Mouse (Mus musculus) limb, embryonic 14.5 days (tissue): ENCODE data around the gene Krt6b. TPM values are rescaled to one million over a fixed set of nuclear protein-coding genes. Genes with fewer than 3 reads are reported as not detected.

Experiments
- ATAC-seq: fragments of 200-750 bp; cut with Nextera tagmentation; 2 replicates; pipeline ENCODE4 v1.8.0; 2017; ENCODE audit warnings: low read depth, moderate number of reproducible peaks, moderate TSS enrichment; ENCODE audit not compliant: low FRiP score
- DNase-seq: peaks from one replicate; pipeline ENCODE4 v3.0.0-alpha.2; 2015; ENCODE audit warnings: low spot score
- H3K27ac ChIP-seq: fragments of 300-500 bp; sonication (generic); replicated peaks from 2 replicates; pipeline ENCODE4 v1.5.1; 2014; ENCODE audit warnings: low read depth, mild to moderate bottlenecking, low read length, moderate library complexity, mixed read lengths
- H3K27me3 ChIP-seq: fragments of 300-500 bp; sonication (generic); 2 replicates; pipeline ENCODE4 v1.6.1; 2014; ENCODE audit warnings: low read length, mixed read lengths; ENCODE audit not compliant: control insufficient read depth, insufficient read depth
- H3K36me3 ChIP-seq: fragments of 300-500 bp; sonication (generic); 2 replicates; pipeline ENCODE4 v1.6.1; 2014; ENCODE audit warnings: mild to moderate bottlenecking, low read length, moderate library complexity, mixed read lengths; ENCODE audit not compliant: control insufficient read depth, insufficient read depth
- H3K4me1 ChIP-seq: fragments of 300-500 bp; sonication (generic); 2 replicates; pipeline ENCODE4 v1.6.1; 2014; ENCODE audit warnings: antibody characterized with exemption, low read length, mixed read lengths; ENCODE audit not compliant: control insufficient read depth, insufficient read depth
- H3K4me2 ChIP-seq: fragments of 300-500 bp; sonication (generic); replicated peaks from 2 replicates; pipeline ENCODE4 v1.6.1; 2014; ENCODE audit warnings: low read depth, mild to moderate bottlenecking, low read length, moderate library complexity; ENCODE audit not compliant: severe bottlenecking
- H3K4me3 ChIP-seq: fragments of 300-500 bp; sonication (generic); replicated peaks from 2 replicates; pipeline ENCODE4 v1.5.1; 2014; ENCODE audit warnings: low read length
- H3K9ac ChIP-seq: fragments of 300-500 bp; sonication (generic); 2 replicates; pipeline ENCODE4 v1.6.1; 2014; ENCODE audit warnings: mild to moderate bottlenecking, low read depth, low read length, moderate library complexity; ENCODE audit not compliant: severe bottlenecking
- H3K9me3 ChIP-seq: fragments of 300-500 bp; sonication (generic); 2 replicates; pipeline ENCODE4 v1.6.1; 2016; ENCODE audit warnings: low read length; ENCODE audit not compliant: control insufficient read depth
- POLR2A ChIP-seq: fragments of 200-500 bp; IDR thresholded peaks from 2 replicates; pipeline ENCODE4 v1.8.0; 2012; ENCODE audit warnings: inconsistent platforms, mild to moderate bottlenecking, moderate library complexity, borderline replicate concordance; ENCODE audit not compliant: insufficient read depth, insufficient read length; ENCODE audit errors: extremely low read depth
- WGBS: fragments of 180-500 bp; shearing (Covaris S2); extraction: QIAGEN DNeasy Blood & Tissue Kit; methylation state at CpG from one replicate; pipeline ENCODE4 v1.1.7; 2014; 5-methylcytosine and 5-hydroxymethylcytosine counted together
- microRNA-seq: library from miRNA; unstranded; fragments of <30 nt; microRNA quantifications from one replicate; pipeline ENCODE4, GENCODE M21; 2016
- polyA plus RNA-seq, 2 experiments: library from polyadenylated mRNA; depleted of rRNA in 1 of 2; stranded (reverse) in 1 of 2; unstranded in 1 of 2; fragments of >200 nt; fragmentation: Nextera tagmentation in 1 of 2; extraction: Ambion mirVana in 1 of 2; gene quantifications; 2 replicates each; pipeline versions ENCODE4 v1.2.1 to v1.2.3; 2012 to 2014

The Krt6b gene
- polyA plus RNA-seq, 2 experiments = not detected

DNA sequence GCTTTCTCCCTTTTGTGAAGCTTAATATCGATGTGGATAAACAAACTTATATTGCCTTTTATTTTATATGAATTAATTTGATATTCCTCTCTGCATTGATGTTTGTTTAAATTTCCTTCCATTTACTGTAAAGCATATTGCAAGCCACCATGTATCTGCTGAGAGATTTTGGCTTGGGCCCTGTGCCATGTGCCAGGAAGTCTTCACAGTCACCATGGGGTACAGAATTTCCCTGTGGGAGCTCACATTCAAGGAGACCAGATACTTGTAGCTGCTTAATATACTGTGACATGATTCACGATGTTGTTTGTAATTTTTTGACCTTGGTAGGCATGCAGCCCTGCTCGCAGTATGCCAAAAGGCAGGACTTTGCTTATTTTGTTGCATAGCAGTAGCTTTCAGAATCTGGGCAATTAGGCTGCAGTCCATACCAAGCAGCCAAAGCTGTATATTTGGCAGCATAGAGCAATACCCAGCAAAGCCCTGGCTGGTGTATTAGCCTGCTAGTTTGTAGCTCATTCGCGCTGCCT, 27.3 kb downstream of the Krt6b start:
- H3K4me2 ChIP-seq = no peak overlapping the region
- H3K4me3 ChIP-seq = no peak overlapping the region
- no peaks in the 10 kb centered on the region for H3K4me1 ChIP-seq
- H3K9me3 ChIP-seq = no peaks in the 10 kb centered on the region
- H3K27ac ChIP-seq = no peak overlapping the region
- H3K9ac ChIP-seq = no peak overlapping the region
- H3K27me3 ChIP-seq = no peaks in the 10 kb centered on the region
- no peak for TF ChIP-seq POLR2A
- H3K36me3 ChIP-seq = no peaks in the 10 kb centered on the region
- no peak for DNase-seq
- no peak for ATAC-seq
- 89% methylated on average over 5 of the region's 5 CpGs for WGBS

DNA sequence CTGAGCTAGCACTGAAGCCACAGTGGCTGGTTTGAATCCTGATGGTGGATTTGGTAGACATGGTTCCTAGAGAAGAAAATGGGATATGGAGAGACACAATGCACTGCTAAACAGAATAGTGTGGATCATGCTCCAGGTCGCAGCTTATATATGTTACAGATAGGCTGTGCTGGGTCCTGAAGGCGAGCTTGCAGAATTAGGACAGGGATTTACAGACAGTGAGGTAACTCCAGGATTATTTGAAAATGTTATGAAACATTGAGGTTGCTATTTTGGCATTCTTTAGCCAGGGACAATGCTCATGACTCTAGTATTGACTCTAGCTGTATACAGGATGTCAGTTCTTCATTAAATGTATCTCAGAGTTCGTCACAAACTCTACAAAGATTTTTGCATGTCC, 32.8 kb downstream of the Krt6b start, which contains the start of gene Gm5478:
Gm5478 (minus strand) TSS at position 101 of the 400 bp plus-strand sequence.
- no peak for TF ChIP-seq POLR2A
- Histone ChIP-seq H3K36me3 (no peaks in the 10 kb centered on the region), H3K4me2 (no peak within 1 kb of the TSS), H3K27me3 (no peaks in the 10 kb centered on the region), H3K4me1 (no peaks in the 10 kb centered on the region), H3K4me3 (no peak within 1 kb of the TSS), H3K9ac (no peak within 1 kb of the TSS), H3K27ac (no peak within 1 kb of the TSS), H3K9me3 (no peaks in the 10 kb centered on the region)
- 79% methylated on average over 3 of the region's 3 CpGs for WGBS
- ATAC-seq (no peak), DNase-seq (no peak)

DNA sequence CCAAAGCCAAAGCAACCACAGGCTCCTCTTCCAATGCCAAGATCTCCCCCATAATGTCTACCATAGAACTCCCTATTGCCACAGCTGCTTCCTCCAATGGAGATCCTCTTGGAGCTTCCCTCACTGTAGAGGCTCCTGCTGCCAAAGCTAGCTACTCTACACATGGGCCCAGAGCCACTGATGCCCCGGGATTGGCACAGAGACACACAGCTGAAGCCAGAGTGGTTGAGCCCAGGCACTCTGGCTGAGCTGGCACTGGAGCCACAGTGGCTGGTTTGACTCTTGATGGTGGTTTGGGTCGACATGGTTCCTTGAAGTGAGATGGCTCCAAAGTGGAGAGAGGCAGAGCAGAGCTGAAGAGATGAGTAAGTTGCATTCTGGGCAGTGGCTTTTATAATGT, 52.2 kb downstream of the Krt6b start, which contains the start of gene Gm5414:
Gm5414 (minus strand) TSS at position 305 of the 400 bp plus-strand sequence.
- ATAC-seq = no peak
- Histone ChIP-seq H3K4me2 (no peak within 1 kb of the TSS), H3K4me1 (no peaks in the 10 kb centered on the region), H3K36me3 (no peaks in the 10 kb centered on the region), H3K9me3 (no peaks in the 10 kb centered on the region), H3K27me3 (no peaks in the 10 kb centered on the region), H3K9ac (no peak within 1 kb of the TSS), H3K27ac (no peak within 1 kb of the TSS), H3K4me3 (no peak within 1 kb of the TSS)
- WGBS = 67% methylated on average over 2 of the region's 2 CpGs
- DNase-seq = no peak
- TF ChIP-seq POLR2A = no peak

Small RNA genes within 50 kb of the gene (microRNA-seq; reads per million reads assigned to microRNA genes)
- gene Gm44323 (not detected), gene Gm44342 (not detected), gene Gm44383 (not detected), gene Gm44479 (not detected)

Other genes with a start within 250 kb of the Krt6b start
- 0.73 and 1.5 TPM in 2 replicates for gene Krt87, start 241.5 kb downstream of the Krt6b start, polyA plus RNA-seq (2012; rRNA removed)
- gene Krt87, start 241.5 kb downstream of the Krt6b start, polyA plus RNA-seq (2014; fragmentation: Nextera tagmentation; extraction: Ambion mirVana) = 0.61 and 0.89 TPM in 2 replicates
- 0.15 TPM in 1 of 2 replicates, not detected in the other for gene Krt88, start 232.5 kb downstream of the Krt6b start, polyA plus RNA-seq (2012; rRNA removed)
- not detected in 2 replicates for gene Krt88, start 232.5 kb downstream of the Krt6b start, polyA plus RNA-seq (2014; fragmentation: Nextera tagmentation; extraction: Ambion mirVana)
- gene Krt81, start 216.5 kb downstream of the Krt6b start, polyA plus RNA-seq (2012; rRNA removed) = not detected in 2 replicates
- not detected in 2 replicates for gene Krt81, start 216.5 kb downstream of the Krt6b start, polyA plus RNA-seq (2014; fragmentation: Nextera tagmentation; extraction: Ambion mirVana)
- gene Krt86, start 206.8 kb downstream of the Krt6b start, polyA plus RNA-seq (2012; rRNA removed) = 0.15 TPM in 1 of 2 replicates, not detected in the other
- 0.10 TPM in 1 of 2 replicates, not detected in the other for gene Krt86, start 206.8 kb downstream of the Krt6b start, polyA plus RNA-seq (2014; fragmentation: Nextera tagmentation; extraction: Ambion mirVana)
- 0.06 TPM in 1 of 2 replicates, not detected in the other for gene Krt83, start 188.8 kb downstream of the Krt6b start, polyA plus RNA-seq (2012; rRNA removed)
- gene Krt83, start 188.8 kb downstream of the Krt6b start, polyA plus RNA-seq (2014; fragmentation: Nextera tagmentation; extraction: Ambion mirVana) = not detected in 2 replicates
- 0.22 and 0.23 TPM in 2 replicates for gene Gm49425, start 163.0 kb downstream of the Krt6b start, polyA plus RNA-seq (2012; rRNA removed)
- 0.30 and 0.45 TPM in 2 replicates for gene Gm49425, start 163.0 kb downstream of the Krt6b start, polyA plus RNA-seq (2014; fragmentation: Nextera tagmentation; extraction: Ambion mirVana)
- 0.92 and 1.8 TPM in 2 replicates for gene Krt84, start 147.5 kb downstream of the Krt6b start, polyA plus RNA-seq (2012; rRNA removed)
- gene Krt84, start 147.5 kb downstream of the Krt6b start, polyA plus RNA-seq (2014; fragmentation: Nextera tagmentation; extraction: Ambion mirVana) = 4.8 and 8.1 TPM in 2 replicates
- not detected in 2 replicates for gene Krt82, start 129.6 kb downstream of the Krt6b start, polyA plus RNA-seq (2012; rRNA removed)
- gene Krt82, start 129.6 kb downstream of the Krt6b start, polyA plus RNA-seq (2014; fragmentation: Nextera tagmentation; extraction: Ambion mirVana) = not detected in 2 replicates
- gene Krt90, start 117.3 kb downstream of the Krt6b start, polyA plus RNA-seq (2012; rRNA removed) = 0.06 and 0.08 TPM in 2 replicates
- 0.07 and 0.10 TPM in 2 replicates for gene Krt90, start 117.3 kb downstream of the Krt6b start, polyA plus RNA-seq (2014; fragmentation: Nextera tagmentation; extraction: Ambion mirVana)
- gene Krt75, start 106.4 kb downstream of the Krt6b start, polyA plus RNA-seq (2012; rRNA removed) = 0.52 and 0.70 TPM in 2 replicates
- gene Krt75, start 106.4 kb downstream of the Krt6b start, polyA plus RNA-seq (2014; fragmentation: Nextera tagmentation; extraction: Ambion mirVana) = 0.93 and 0.96 TPM in 2 replicates
- not detected in 2 replicates for gene Gm5414, start 52.1 kb downstream of the Krt6b start, polyA plus RNA-seq (2012; rRNA removed)
- not detected in 2 replicates for gene Gm5414, start 52.1 kb downstream of the Krt6b start, polyA plus RNA-seq (2014; fragmentation: Nextera tagmentation; extraction: Ambion mirVana)
- gene Gm5478, start 32.9 kb downstream of the Krt6b start, polyA plus RNA-seq (2012; rRNA removed) = not detected in 2 replicates
- not detected in 2 replicates for gene Gm5478, start 32.9 kb downstream of the Krt6b start, polyA plus RNA-seq (2014; fragmentation: Nextera tagmentation; extraction: Ambion mirVana)
- gene Krt6a, start 14.0 kb upstream of the Krt6b start, polyA plus RNA-seq (2012; rRNA removed) = 5.0 and 8.0 TPM in 2 replicates
- gene Krt6a, start 14.0 kb upstream of the Krt6b start, polyA plus RNA-seq (2014; fragmentation: Nextera tagmentation; extraction: Ambion mirVana) = 14.0 and 26.5 TPM in 2 replicates
- gene Krt5, start 32.6 kb upstream of the Krt6b start, polyA plus RNA-seq (2012; rRNA removed) = 322 and 422 TPM in 2 replicates
- 204 and 215 TPM in 2 replicates for gene Krt5, start 32.6 kb upstream of the Krt6b start, polyA plus RNA-seq (2014; fragmentation: Nextera tagmentation; extraction: Ambion mirVana)
- gene Krt71, start 62.8 kb upstream of the Krt6b start, polyA plus RNA-seq (2012; rRNA removed) = 0.03 and 0.04 TPM in 2 replicates
- not detected in 2 replicates for gene Krt71, start 62.8 kb upstream of the Krt6b start, polyA plus RNA-seq (2014; fragmentation: Nextera tagmentation; extraction: Ambion mirVana)
- gene Krt72, start 106.2 kb upstream of the Krt6b start, polyA plus RNA-seq (2012; rRNA removed) = 0.15 and 0.36 TPM in 2 replicates
- gene Krt72, start 106.2 kb upstream of the Krt6b start, polyA plus RNA-seq (2014; fragmentation: Nextera tagmentation; extraction: Ambion mirVana) = 0.40 and 1.0 TPM in 2 replicates
- gene Krt73, start 122.1 kb upstream of the Krt6b start, polyA plus RNA-seq (2012; rRNA removed) = 0.03 and 0.04 TPM in 2 replicates
- not detected in 2 replicates for gene Krt73, start 122.1 kb upstream of the Krt6b start, polyA plus RNA-seq (2014; fragmentation: Nextera tagmentation; extraction: Ambion mirVana)
- 0.37 and 0.45 TPM in 2 replicates for gene Krt2, start 137.9 kb upstream of the Krt6b start, polyA plus RNA-seq (2012; rRNA removed)
- gene Krt2, start 137.9 kb upstream of the Krt6b start, polyA plus RNA-seq (2014; fragmentation: Nextera tagmentation; extraction: Ambion mirVana) = 0.34 and 0.46 TPM in 2 replicates
- 149 and 235 TPM in 2 replicates for gene Krt1, start 170.5 kb upstream of the Krt6b start, polyA plus RNA-seq (2012; rRNA removed)
- gene Krt1, start 170.5 kb upstream of the Krt6b start, polyA plus RNA-seq (2014; fragmentation: Nextera tagmentation; extraction: Ambion mirVana) = 167 and 206 TPM in 2 replicates
- gene Krt77, start 189.4 kb upstream of the Krt6b start, polyA plus RNA-seq (2012; rRNA removed) = 10.0 and 19.9 TPM in 2 replicates
- 16.4 and 32.8 TPM in 2 replicates for gene Krt77, start 189.4 kb upstream of the Krt6b start, polyA plus RNA-seq (2014; fragmentation: Nextera tagmentation; extraction: Ambion mirVana)
- gene Krt76, start 212.6 kb upstream of the Krt6b start, polyA plus RNA-seq (2012; rRNA removed) = not detected in 2 replicates
- 0.08 TPM in 1 of 2 replicates, not detected in the other for gene Krt76, start 212.6 kb upstream of the Krt6b start, polyA plus RNA-seq (2014; fragmentation: Nextera tagmentation; extraction: Ambion mirVana)
- 27.0 and 51.0 TPM in 2 replicates for gene Krt4, start 244.4 kb upstream of the Krt6b start, polyA plus RNA-seq (2012; rRNA removed)
- 180 and 268 TPM in 2 replicates for gene Krt4, start 244.4 kb upstream of the Krt6b start, polyA plus RNA-seq (2014; fragmentation: Nextera tagmentation; extraction: Ambion mirVana)